Comparison of ENCODE assay signal across 8 mouse cellular contexts in the genomic region with DNA sequence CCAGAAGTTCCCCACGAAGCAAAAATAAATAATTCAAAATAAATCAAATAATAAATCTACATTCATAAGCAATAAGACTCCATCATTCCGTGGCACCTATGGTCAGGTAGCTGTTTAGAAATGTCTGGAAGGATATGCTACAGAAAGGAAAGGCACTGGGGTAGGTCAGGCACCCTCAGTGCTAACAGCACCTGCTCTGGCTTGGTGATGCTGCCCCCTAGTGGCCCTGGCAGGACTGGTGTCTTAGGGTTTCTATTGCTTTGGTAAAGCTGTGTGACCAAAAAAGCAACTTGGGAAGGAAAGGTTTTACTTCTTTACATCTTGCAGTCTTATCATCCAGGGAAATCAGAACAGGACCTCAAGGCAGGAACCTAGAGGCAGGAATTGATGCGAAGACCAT. TPM values are rescaled to one million over a fixed set of nuclear protein-coding genes. Genes with fewer than 3 reads are reported as not detected.
DNase-seq lines count a peak whose midpoint lies in the region; ATAC-seq and TF ChIP-seq lines count a peak whose summit lies in the region.

No protein-coding gene starts in this region.

- ATAC-seq in CD4-positive, CD25-positive, alpha-beta regulatory T cell, adult 4 months: peak; percentile 88
- ATAC-seq in embryonic facial prominence, embryonic 14.5 days (ENCODE audit: low read depth): peak; percentile 85; the same call in 1 of the 2 replicates
- 0 out of 2 replicates have a peak, but pooled peaks have one; percentile 42 for ATAC-seq in heart, embryonic 11.5 days (replicated peaks; ENCODE audit: insufficient number of reproducible peaks, low FRiP score, low TSS enrichment)
- peak; percentile 89 for ATAC-seq in kidney, postnatal 0 days (replicated peaks; ENCODE audit: low FRiP score, low read depth)
- ATAC-seq in liver, embryonic 12.5 days: peak; percentile 62; the same call in 1 of the 2 replicates

- no peak overlapping the region for H3K9ac ChIP-seq in embryonic facial prominence, embryonic 14.5 days (ENCODE audit: low read depth, low read length)
- H3K9ac ChIP-seq in heart, embryonic 11.5 days (ENCODE audit: low read depth, low read length): no peak overlapping the region
- no peak overlapping the region for H3K9ac ChIP-seq in kidney, postnatal 0 days (ENCODE audit: low read depth, low read length)
- H3K9ac ChIP-seq in liver, embryonic 12.5 days: no peak overlapping the region

- H3K9me3 ChIP-seq in embryonic facial prominence, embryonic 14.5 days (ENCODE audit: control insufficient read depth, low read length): no peaks in the 10 kb centered on the region
- no peaks in the 10 kb centered on the region for H3K9me3 ChIP-seq in heart, embryonic 11.5 days (replicated peaks; ENCODE audit: control insufficient read depth, low read length)
- H3K9me3 ChIP-seq in kidney, postnatal 0 days (replicated peaks; ENCODE audit: low read length): no peaks in the 10 kb centered on the region
- 0 out of 2 replicates have a peak, but pooled peaks cover 3% of the 10 kb centered on the region for H3K9me3 ChIP-seq in liver, embryonic 12.5 days (replicated peaks)

- no peak overlapping the region for H3K4me2 ChIP-seq in embryonic facial prominence, embryonic 14.5 days (ENCODE audit: low read depth, low read length)
- H3K4me2 ChIP-seq in heart, embryonic 11.5 days: no peak overlapping the region
- H3K4me2 ChIP-seq in kidney, postnatal 0 days (ENCODE audit: low read length): no peak overlapping the region
- H3K4me2 ChIP-seq in liver, embryonic 12.5 days: no peak overlapping the region

- DNase-seq in adrenal gland, postnatal 36 days: peak; percentile 93 to 95
- DNase-seq in embryonic facial prominence, embryonic 14.5 days (ENCODE audit: low spot score): peak; percentile 82
- peak; percentile 81 for DNase-seq in kidney, postnatal 0 days (ENCODE audit: low spot score)
- DNase-seq in thymus, adult 18-20 months: peak; percentile 70 to 75

- TF ChIP-seq CTCF in kidney, postnatal 0 days (IDR thresholded peaks at IDR 0.05; ENCODE audit: low read depth): peak; percentile 99
- TF ChIP-seq CTCF in olfactory bulb, adult 2 months (IDR thresholded peaks at IDR 0.05; ENCODE audit: insufficient read depth, low read depth, low read length): peak; percentile 65

- H3K4me3 ChIP-seq in embryonic facial prominence, embryonic 14.5 days (ENCODE audit: low read depth, low read length): no peak overlapping the region
- no peak overlapping the region for H3K4me3 ChIP-seq in heart, embryonic 11.5 days (ENCODE audit: low read depth, low read length)
- no peak overlapping the region for H3K4me3 ChIP-seq in kidney, postnatal 0 days (replicated peaks; ENCODE audit: low read depth, low read length)
- H3K4me3 ChIP-seq in liver, embryonic 12.5 days: no peak overlapping the region
- no peak overlapping the region for H3K4me3 ChIP-seq in olfactory bulb, adult 2 months (ENCODE audit: insufficient read depth, low read depth, low read length)

- no peaks in the 10 kb centered on the region for H3K4me1 ChIP-seq in embryonic facial prominence, embryonic 14.5 days (ENCODE audit: control insufficient read depth, insufficient read depth, low read length)
- H3K4me1 ChIP-seq in heart, embryonic 11.5 days (ENCODE audit: control insufficient read depth, insufficient read depth, low read length): no peaks in the 10 kb centered on the region
- H3K4me1 ChIP-seq in kidney, postnatal 0 days (replicated peaks; ENCODE audit: insufficient read depth, low read length): no peaks in the 10 kb centered on the region
- no peaks in the 10 kb centered on the region for H3K4me1 ChIP-seq in liver, embryonic 12.5 days
- no peaks in the 10 kb centered on the region for H3K4me1 ChIP-seq in olfactory bulb, adult 2 months (ENCODE audit: control insufficient read depth, insufficient read depth, low read length)

- no peaks in the 10 kb centered on the region for H3K36me3 ChIP-seq in embryonic facial prominence, embryonic 14.5 days (ENCODE audit: control insufficient read depth, insufficient read depth, low read length)
- H3K36me3 ChIP-seq in heart, embryonic 11.5 days (ENCODE audit: control insufficient read depth, insufficient read depth, low read length): no peaks in the 10 kb centered on the region
- H3K36me3 ChIP-seq in kidney, postnatal 0 days (ENCODE audit: insufficient read depth, low read length): no peaks in the 10 kb centered on the region
- no peaks in the 10 kb centered on the region for H3K36me3 ChIP-seq in liver, embryonic 12.5 days

- H3K27ac ChIP-seq in embryonic facial prominence, embryonic 14.5 days (replicated peaks; ENCODE audit: low read depth, low read length): no peak overlapping the region
- H3K27ac ChIP-seq in heart, embryonic 11.5 days (ENCODE audit: low read depth, low read length): no peak overlapping the region
- H3K27ac ChIP-seq in kidney, postnatal 0 days: no peak overlapping the region
- H3K27ac ChIP-seq in liver, embryonic 12.5 days: no peak overlapping the region
- no peak overlapping the region for H3K27ac ChIP-seq in olfactory bulb, adult 2 months (ENCODE audit: insufficient read depth, low read depth, low read length)

- 20% methylated on average over 3 of the region's 3 CpGs for WGBS in embryonic facial prominence, embryonic 14.5 days
- WGBS in heart, embryonic 11.5 days (ENCODE audit: insufficient replicate concordance): 14% methylated on average over 3 of the region's 3 CpGs
- WGBS in kidney, postnatal 0 days: 14% methylated on average over 3 of the region's 3 CpGs
- 23% methylated on average over 3 of the region's 3 CpGs for WGBS in liver, embryonic 12.5 days (ENCODE audit: insufficient replicate concordance)
- WGBS in olfactory bulb, adult 2 months: 22% methylated on average over 3 of the region's 3 CpGs

- no peak for TF ChIP-seq POLR2A in olfactory bulb, adult 2 months (IDR thresholded peaks at IDR 0.05; ENCODE audit: insufficient read depth, low read depth, low read length)

- H3K27me3 ChIP-seq in embryonic facial prominence, embryonic 14.5 days (replicated peaks; ENCODE audit: control insufficient read depth, insufficient read depth, low read length): no peaks in the 10 kb centered on the region
- H3K27me3 ChIP-seq in heart, embryonic 11.5 days (ENCODE audit: control insufficient read depth, insufficient read depth, low read length): no peaks in the 10 kb centered on the region
- H3K27me3 ChIP-seq in kidney, postnatal 0 days (ENCODE audit: insufficient read depth, low read length): no peaks in the 10 kb centered on the region
- H3K27me3 ChIP-seq in liver, embryonic 12.5 days (replicated peaks): no peaks in the 10 kb centered on the region; the same call in 1 of the 2 replicates

RNA-seq across cellular contexts. Expression of gene Cdca4, which starts 14.6 kb away (rescaled TPM):
- polyA plus RNA-seq in CD4-positive, CD25-positive, alpha-beta regulatory T cell, adult 4 months (2017; shearing (Covaris generic)): 10 to 100 TPM; 70.5 to 85.8 TPM
- 10 to 100 TPM; 14.7 to 19.5 TPM for total RNA-seq in adrenal gland, postnatal 36 days (2021)
- polyA plus RNA-seq in embryonic facial prominence, embryonic 14.5 days (2014; fragmentation: Nextera tagmentation; extraction: Ambion mirVana): 86.2 and 105 TPM in 2 replicates
- polyA plus RNA-seq in heart, embryonic 11.5 days (2014; fragmentation: Nextera tagmentation; extraction: Ambion mirVana): 61.5 and 62.8 TPM in 2 replicates
- 56.6 and 64.5 TPM in 2 replicates for polyA plus RNA-seq in kidney, postnatal 0 days (2015; fragmentation: Nextera tagmentation; extraction: Ambion mirVana)
- 82.0 and 86.0 TPM in 2 replicates for polyA plus RNA-seq in liver, embryonic 12.5 days (2016; fragmentation: Nextera tagmentation; extraction: Ambion mirVana)
- not detected in 2 replicates for polyA plus RNA-seq in olfactory bulb, adult 2 months (2012; ENCODE audit: insufficient read depth, insufficient read length, low replicate concordance, missing spikeins)

RNA-seq across cellular contexts. Expression of gene Gpr132, which starts 24.2 kb away (rescaled TPM):
- 100 to 1,000 TPM in 1 of 2 experiments, 10 to 100 TPM in 1; 79.5 to 107 TPM for polyA plus RNA-seq in CD4-positive, CD25-positive, alpha-beta regulatory T cell, adult 4 months (2017; shearing (Covaris generic))
- total RNA-seq in adrenal gland, postnatal 36 days (2021): under 1 TPM; 0.33 to 0.40 TPM
- polyA plus RNA-seq in embryonic facial prominence, embryonic 14.5 days (2014; fragmentation: Nextera tagmentation; extraction: Ambion mirVana): 0.45 and 0.54 TPM in 2 replicates
- polyA plus RNA-seq in heart, embryonic 11.5 days (2014; fragmentation: Nextera tagmentation; extraction: Ambion mirVana): 0.19 TPM in 1 of 2 replicates, not detected in the other
- 0.10 and 0.11 TPM in 2 replicates for polyA plus RNA-seq in kidney, postnatal 0 days (2015; fragmentation: Nextera tagmentation; extraction: Ambion mirVana)
- polyA plus RNA-seq in liver, embryonic 12.5 days (2016; fragmentation: Nextera tagmentation; extraction: Ambion mirVana): 0.32 and 0.61 TPM in 2 replicates
- polyA plus RNA-seq in olfactory bulb, adult 2 months (2012; ENCODE audit: insufficient read depth, insufficient read length, low replicate concordance, missing spikeins): not detected in 2 replicates

RNA-seq across cellular contexts. Expression of gene Clba1, which starts 35.1 kb away (rescaled TPM):
- polyA plus RNA-seq in CD4-positive, CD25-positive, alpha-beta regulatory T cell, adult 4 months (2017; shearing (Covaris generic)): under 1 TPM in 1 of 2 experiments, not detected in 1; 0.22 TPM
- total RNA-seq in adrenal gland, postnatal 36 days (2021): 10 to 100 TPM; 10.0 to 12.0 TPM
- polyA plus RNA-seq in embryonic facial prominence, embryonic 14.5 days (2014; fragmentation: Nextera tagmentation; extraction: Ambion mirVana): 6.6 and 7.1 TPM in 2 replicates
- polyA plus RNA-seq in heart, embryonic 11.5 days (2014; fragmentation: Nextera tagmentation; extraction: Ambion mirVana): 11.5 and 13.0 TPM in 2 replicates
- 16.0 and 18.4 TPM in 2 replicates for polyA plus RNA-seq in kidney, postnatal 0 days (2015; fragmentation: Nextera tagmentation; extraction: Ambion mirVana)
- polyA plus RNA-seq in liver, embryonic 12.5 days (2016; fragmentation: Nextera tagmentation; extraction: Ambion mirVana): 1.1 and 1.2 TPM in 2 replicates
- not detected in 2 replicates for polyA plus RNA-seq in olfactory bulb, adult 2 months (2012; ENCODE audit: insufficient read depth, insufficient read length, low replicate concordance, missing spikeins)

RNA-seq across cellular contexts. Expression of gene Ahnak2, which starts 41.3 kb away (rescaled TPM):
- polyA plus RNA-seq in CD4-positive, CD25-positive, alpha-beta regulatory T cell, adult 4 months (2017; shearing (Covaris generic)): not detected
- 1 to 10 TPM; 7.5 to 7.7 TPM for total RNA-seq in adrenal gland, postnatal 36 days (2021)
- polyA plus RNA-seq in embryonic facial prominence, embryonic 14.5 days (2014; fragmentation: Nextera tagmentation; extraction: Ambion mirVana): 5.9 and 8.3 TPM in 2 replicates
- 0.63 and 0.79 TPM in 2 replicates for polyA plus RNA-seq in heart, embryonic 11.5 days (2014; fragmentation: Nextera tagmentation; extraction: Ambion mirVana)
- polyA plus RNA-seq in kidney, postnatal 0 days (2015; fragmentation: Nextera tagmentation; extraction: Ambion mirVana): 0.22 and 0.50 TPM in 2 replicates
- 0.13 and 0.23 TPM in 2 replicates for polyA plus RNA-seq in liver, embryonic 12.5 days (2016; fragmentation: Nextera tagmentation; extraction: Ambion mirVana)
- polyA plus RNA-seq in olfactory bulb, adult 2 months (2012; ENCODE audit: insufficient read depth, insufficient read length, low replicate concordance, missing spikeins): not detected in 2 replicates

Comparison
In these comparisons a context has a peak if more than half of its experiments do, and no peak if none do; other contexts are left out.
1. RNA of gene Gpr132, which starts 24.2 kb away (polyA plus RNA-seq): 79.5 to 107 TPM in CD4-positive, CD25-positive, alpha-beta regulatory T cell, adult 4 months; 0.45 to 0.54 TPM in embryonic facial prominence, embryonic 14.5 days, 0.32 to 0.61 TPM in liver, embryonic 12.5 days, 0.19 TPM in heart, embryonic 11.5 days, 0.10 to 0.11 TPM in kidney, postnatal 0 days and not detected in olfactory bulb, adult 2 months; every median in the first group is over 10 times any median in the second.
2. Peak in every context shown above with its lines, with median percentiles within 50 percentile points of each other: ATAC-seq and DNase-seq.